Mouse (Mus musculus) heart, postnatal 0 days (tissue): ENCODE results near the gene Sh3yl1. TPM values are rescaled to one million over a fixed set of nuclear protein-coding genes. Genes with fewer than 3 reads are reported as not detected.

Source experiments
- ATAC-seq: fragments of 200-750 bp; cut with Nextera tagmentation; 2 replicates; pipeline ENCODE4 v1.8.0; 2017; ENCODE audit warnings: low read depth, moderate number of reproducible peaks, moderate library complexity; ENCODE audit not compliant: insufficient read depth
- DNase-seq: peaks from one replicate; pipeline ENCODE4 v3.0.0-alpha.2; 2016; ENCODE audit warnings: low spot score
- H3K27ac ChIP-seq: fragments of 300-500 bp; sonication (generic); 2 replicates; pipeline ENCODE4 v1.5.1; 2014; ENCODE audit warnings: low read depth, mild to moderate bottlenecking
- H3K27me3 ChIP-seq: fragments of 300-500 bp; sonication (generic); 2 replicates; pipeline ENCODE4 v1.6.1; 2014; ENCODE audit warnings: low read length, mixed read lengths; ENCODE audit not compliant: control insufficient read depth, insufficient read depth
- H3K36me3 ChIP-seq: fragments of 300-500 bp; sonication (generic); replicated peaks from 2 replicates; pipeline ENCODE4 v1.6.1; 2014; ENCODE audit warnings: low read length, mixed read lengths; ENCODE audit not compliant: control insufficient read depth, insufficient read depth
- H3K4me1 ChIP-seq: fragments of 300-500 bp; sonication (generic); 2 replicates; pipeline ENCODE4 v1.6.1; 2014; ENCODE audit warnings: antibody characterized with exemption; ENCODE audit not compliant: control insufficient read depth, insufficient read depth
- H3K4me2 ChIP-seq: fragments of 300-500 bp; sonication (generic); 2 replicates; pipeline ENCODE4 v1.6.1; 2014; ENCODE audit warnings: low read depth, mild to moderate bottlenecking, low read length, moderate library complexity
- H3K4me3 ChIP-seq: fragments of 300-500 bp; sonication (generic); 2 replicates; pipeline ENCODE4 v1.5.1; 2014; ENCODE audit warnings: low read depth, low read length
- H3K9ac ChIP-seq: fragments of 300-500 bp; sonication (generic); replicated peaks from 2 replicates; pipeline ENCODE4 v1.6.1; 2014; ENCODE audit warnings: low read depth, low read length, mixed read lengths
- H3K9me3 ChIP-seq: fragments of 300-500 bp; sonication (generic); replicated peaks from 2 replicates; pipeline ENCODE4 v1.6.1; 2016; ENCODE audit warnings: low read length; ENCODE audit not compliant: control insufficient read depth
- CTCF ChIP-seq: IDR thresholded peaks from 2 replicates; pipeline ENCODE4 v1.5.1; 2016; ENCODE audit warnings: antibody characterized with exemption, control low read depth, low read depth
- EP300 ChIP-seq: IDR thresholded peaks from 2 replicates; pipeline ENCODE4 v1.6.1; 2016; ENCODE audit warnings: antibody characterized with exemption, low read depth
- WGBS: fragments of 180-500 bp; shearing (Covaris S2); extraction: QIAGEN DNeasy Blood & Tissue Kit; methylation state at CpG from one replicate; pipeline ENCODE4 v1.1.7; 2014; 5-methylcytosine and 5-hydroxymethylcytosine counted together
- polyA plus RNA-seq: library from polyadenylated mRNA; unstranded; fragments of >200 nt; fragmentation: Nextera tagmentation; extraction: Ambion mirVana; gene quantifications from 2 replicates; pipeline ENCODE4 v1.2.1, GENCODE M21; 2015
- total RNA-seq: library from RNA; depleted of rRNA; stranded (reverse); fragments of >200 nt; gene quantifications from 2 replicates; pipeline ENCODE4 v1.2.3, GENCODE M21; 2014; ENCODE audit warnings: low replicate concordance

The Sh3yl1 gene
- total and polyA plus RNA-seq, 2 experiments from 2014 or later: 3.9 TPM; not detected in 1

DNA sequence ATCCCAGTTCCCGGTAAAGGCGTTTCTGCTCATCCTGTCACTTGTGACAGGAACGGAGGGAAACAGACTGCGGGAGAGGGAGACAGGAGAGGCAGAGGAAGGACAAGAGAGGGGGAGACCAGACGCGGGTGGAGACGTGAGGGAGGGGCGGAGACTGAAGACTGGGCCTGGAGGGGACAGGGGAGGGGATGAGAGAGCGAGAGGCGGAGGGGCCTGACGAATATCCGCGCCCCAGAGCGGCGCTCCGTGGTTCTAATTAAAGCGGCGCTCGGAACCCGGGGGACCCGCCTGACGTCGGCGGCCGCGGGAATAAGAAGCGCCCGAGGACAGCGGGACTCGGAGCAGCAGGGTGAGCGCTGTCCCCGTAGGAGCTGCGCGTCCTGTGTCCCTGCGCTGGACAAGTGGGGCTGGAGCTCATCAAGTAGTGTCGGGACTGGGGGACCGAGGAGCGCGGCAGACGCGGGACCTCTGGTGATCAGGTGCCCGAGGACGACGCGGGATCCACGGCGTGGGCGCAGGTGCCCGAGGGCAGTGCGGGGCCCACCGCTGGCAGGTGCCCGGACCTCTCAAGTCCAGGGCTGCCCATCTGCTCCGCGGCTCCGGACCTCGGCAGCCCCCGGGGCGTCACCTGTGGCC is 27.4 kb upstream of the Sh3yl1 start, which contains the start of gene Alkal2:
TSS of gene Alkal2 (plus strand) at position 337 of the 636 bp plus-strand sequence.
- H3K9me3 ChIP-seq: no peaks in the 10 kb centered on the region
- H3K27me3 ChIP-seq: peaks cover 59% of the 10 kb centered on the region
- H3K9ac ChIP-seq: no peak within 1 kb of the TSS
- no peak within 1 kb of the TSS for H3K27ac ChIP-seq
- 1% methylated on average over 57 of the region's 58 CpGs for WGBS
- H3K36me3 ChIP-seq: no peaks in the 10 kb centered on the region
- no peak for DNase-seq
- H3K4me3 ChIP-seq: peak within 1 kb of the TSS; percentile 49
- peak; percentile 33; the same call in 1 of the 2 replicates for ATAC-seq
- no peaks in the 10 kb centered on the region; the same call in 1 of the 2 replicates for H3K4me1 ChIP-seq
- TF ChIP-seq EP300: no peak
- no peak for TF ChIP-seq CTCF
- H3K4me2 ChIP-seq: peak within 1 kb of the TSS; percentile 65

- no peak overlapping the region for H3K9ac ChIP-seq
- H3K36me3 ChIP-seq: no peaks in the 10 kb centered on the region
- TF ChIP-seq CTCF (no peak), EP300 (no peak)
- H3K4me3 ChIP-seq: peak overlapping the region; percentile 49
- WGBS: 9% methylated on average over 37 of the region's 39 CpGs
- ATAC-seq (no peak), DNase-seq (no peak)
- peaks cover 59% of the 10 kb centered on the region for H3K27me3 ChIP-seq
- peak overlapping the region; percentile 65 for H3K4me2 ChIP-seq
- H3K9me3 ChIP-seq: no peaks in the 10 kb centered on the region
- H3K4me1 ChIP-seq: no peaks in the 10 kb centered on the region; the same call in 1 of the 2 replicates
- no peak overlapping the region for H3K27ac ChIP-seq
Observed at GRCm38 (mm10) chr12:30884622-30885230, 26.7 kb upstream of the Sh3yl1 start.

DNA sequence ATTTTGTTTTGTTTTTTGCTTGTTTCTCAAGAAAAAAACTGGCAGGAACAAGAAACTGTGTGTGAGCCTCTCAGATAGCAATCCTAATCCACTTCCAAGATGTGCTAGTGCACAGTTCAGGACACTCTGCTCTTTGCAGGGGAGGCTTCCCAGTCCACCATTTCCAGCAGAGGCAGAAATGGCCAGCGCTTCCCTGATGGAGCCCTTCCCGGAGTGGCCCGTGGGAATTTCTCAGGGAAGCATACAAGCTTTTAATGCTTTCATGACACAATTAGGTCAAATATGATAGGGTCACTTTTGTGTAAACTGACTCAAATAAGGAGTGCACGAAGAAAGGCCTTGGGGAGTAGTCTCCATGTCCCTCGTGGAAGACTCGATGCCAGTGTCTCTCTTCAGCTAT is 25.6 kb upstream of the Sh3yl1 start:
- Histone ChIP-seq H3K4me2 (no peak overlapping the region), H3K4me3 (no peak overlapping the region), H3K9me3 (no peaks in the 10 kb centered on the region), H3K9ac (no peak overlapping the region), H3K4me1 (no peaks in the 10 kb centered on the region; the same call in 1 of the 2 replicates), H3K36me3 (no peaks in the 10 kb centered on the region), H3K27ac (no peak overlapping the region), H3K27me3 (peaks cover 56% of the 10 kb centered on the region)
- TF ChIP-seq CTCF (no peak), EP300 (no peak)
- WGBS: 67% methylated on average over 6 of the region's 6 CpGs
- ATAC-seq: no peak
- DNase-seq: no peak

- Histone ChIP-seq H3K9me3 (no peaks in the 10 kb centered on the region), H3K27ac (no peak overlapping the region), H3K4me3 (no peak overlapping the region), H3K36me3 (no peaks in the 10 kb centered on the region), H3K4me2 (no peak overlapping the region), H3K9ac (no peak overlapping the region), H3K4me1 (no peaks in the 10 kb centered on the region; the same call in 1 of the 2 replicates), H3K27me3 (peaks cover 41% of the 10 kb centered on the region)
- TF ChIP-seq CTCF (no peak), EP300 (no peak)
- ATAC-seq (no peak), DNase-seq (no peak)
- 68% methylated on average over 4 of the region's 4 CpGs for WGBS
Observed at GRCm38 (mm10) chr12:30888003-30888402, 23.5 kb upstream of the Sh3yl1 start.

- Histone ChIP-seq H3K4me1 (no peaks in the 10 kb centered on the region), H3K36me3 (peaks cover 9% of the 10 kb centered on the region; the same call in 1 of the 2 replicates), H3K27ac (no peak overlapping the region), H3K4me3 (no peak overlapping the region), H3K4me2 (no peak overlapping the region), H3K9ac (no peak overlapping the region), H3K9me3 (no peaks in the 10 kb centered on the region), H3K27me3 (peaks cover 20% of the 10 kb centered on the region)
- TF ChIP-seq EP300 (no peak), CTCF (peak; percentile 84)
- 34% methylated on average over 5 of the region's 5 CpGs for WGBS
- no peak for ATAC-seq
- DNase-seq: peak; percentile 63
Observed at GRCm38 (mm10) chr12:30890067-30890466, 21.4 kb upstream of the Sh3yl1 start.
